Mouse (Mus musculus) liver, adult 2 months (tissue): ENCODE measurements at regions not wholly inside any gene's neighbourhood (a gene's known extent, or its start where the extent isn't known, plus 50 kb on each side); places are given as distances from the start of the nearest gene placed in this dataset.

Experiments used
- DNase-seq: peaks from one replicate; pipeline ENCODE4 v3.0.0-alpha.2; 2011; ENCODE audit warnings: low read depth, low spot score; ENCODE audit errors: extremely low read depth
- H3K27ac ChIP-seq: fragments of 200-500 bp; replicated peaks from 2 replicates; pipeline ENCODE4 v1.5.1; 2012; ENCODE audit warnings: low read depth, mild to moderate bottlenecking, control low read depth, inconsistent platforms, low read length; ENCODE audit not compliant: insufficient read depth
- H3K27me3 ChIP-seq: fragments of 200-500 bp; 2 replicates; pipeline ENCODE4 v1.6.1; 2012; ENCODE audit warnings: mild to moderate bottlenecking, moderate library complexity, low read length, inconsistent platforms; ENCODE audit not compliant: control insufficient read depth, insufficient read depth
- H3K36me3 ChIP-seq: fragments of 200-500 bp; 2 replicates; pipeline ENCODE4 v1.6.1; 2012; ENCODE audit warnings: low read length, inconsistent platforms; ENCODE audit not compliant: control insufficient read depth, insufficient read depth
- H3K4me1 ChIP-seq: fragments of 200-500 bp; 2 replicates; pipeline ENCODE4 v1.6.1; 2011; ENCODE audit warnings: low read length; ENCODE audit not compliant: control insufficient read depth, insufficient read depth
- H3K4me3 ChIP-seq: fragments of 200-500 bp; 2 replicates; pipeline ENCODE4 v1.5.1; 2011; ENCODE audit warnings: low read depth, mild to moderate bottlenecking, control low read depth, low read length, moderate library complexity; ENCODE audit not compliant: insufficient read depth
- H3K79me2 ChIP-seq: fragments of 200-500 bp; 2 replicates; pipeline ENCODE4 v1.6.1; 2012; ENCODE audit warnings: inconsistent platforms, mild to moderate bottlenecking, low read length, moderate library complexity; ENCODE audit not compliant: control insufficient read depth, insufficient read depth
- H3K9ac ChIP-seq: fragments of 200-500 bp; 2 replicates; pipeline ENCODE4 v1.6.1; 2012; ENCODE audit warnings: low read depth, mild to moderate bottlenecking, control low read depth, inconsistent platforms, low read length
- CTCF ChIP-seq: fragments of 200-500 bp; IDR thresholded peaks from 2 replicates; pipeline ENCODE4 v1.5.1; 2011; ENCODE audit warnings: low read depth, low read length, control low read depth
- POLR2A ChIP-seq: fragments of 200-500 bp; IDR thresholded peaks from 2 replicates; pipeline ENCODE4 v1.6.1; 2011; ENCODE audit warnings: low read length, control low read depth; ENCODE audit not compliant: insufficient read depth; ENCODE audit errors: extremely low read depth
- WGBS: fragments of 180-500 bp; shearing (Covaris S2); methylation state at CpG from one replicate; pipeline ENCODE4 v1.1.7; 2018; 5-methylcytosine and 5-hydroxymethylcytosine counted together

DNA sequence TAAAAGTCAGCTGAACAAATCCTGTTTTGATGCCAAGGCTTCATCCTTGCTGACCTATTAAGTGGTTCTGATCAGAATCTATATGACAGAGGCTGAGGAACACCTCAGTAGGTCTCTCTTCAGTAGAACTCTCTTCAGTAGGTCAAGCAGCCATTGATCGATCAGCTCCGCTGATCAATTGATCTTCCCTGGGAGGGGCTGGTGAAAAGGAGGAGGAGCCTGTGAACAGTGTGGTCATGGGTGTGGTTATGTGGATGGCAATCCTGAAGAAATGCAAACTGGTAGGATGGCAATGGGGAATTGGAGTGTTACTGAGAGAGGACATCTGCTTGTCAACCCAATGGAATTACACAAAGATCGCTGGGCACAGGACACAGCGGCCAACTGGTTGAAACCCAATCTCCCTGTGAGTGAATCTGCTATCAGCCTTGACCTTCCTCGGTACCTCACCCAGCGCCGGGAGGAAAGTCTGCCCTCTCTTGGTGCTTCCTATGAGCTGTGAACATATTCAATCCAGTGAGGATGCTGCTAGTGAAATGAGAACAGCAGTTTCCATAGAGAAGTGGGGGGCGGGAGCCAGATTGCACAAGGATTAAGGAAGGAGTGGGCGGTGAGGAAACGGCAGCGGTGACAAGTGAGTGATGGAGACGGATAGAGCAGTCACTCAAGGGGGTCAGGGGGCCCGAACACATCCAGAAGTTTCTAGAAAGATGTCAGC is 213.9 kb downstream of the 3100002H09Rik start:
- H3K79me2 ChIP-seq, result no peaks in the 10 kb centered on the region
- H3K4me3 ChIP-seq, result no peak overlapping the region
- no peaks in the 10 kb centered on the region for H3K4me1 ChIP-seq
- DNase-seq, result no peak
- TF ChIP-seq CTCF (no peak), POLR2A (no peak)
- no peaks in the 10 kb centered on the region for H3K36me3 ChIP-seq
- 42% methylated on average over 13 of the region's 13 CpGs for WGBS
- H3K9ac ChIP-seq, result no peak overlapping the region
- no peak overlapping the region for H3K27ac ChIP-seq
- H3K27me3 ChIP-seq, result no peaks in the 10 kb centered on the region

DNA sequence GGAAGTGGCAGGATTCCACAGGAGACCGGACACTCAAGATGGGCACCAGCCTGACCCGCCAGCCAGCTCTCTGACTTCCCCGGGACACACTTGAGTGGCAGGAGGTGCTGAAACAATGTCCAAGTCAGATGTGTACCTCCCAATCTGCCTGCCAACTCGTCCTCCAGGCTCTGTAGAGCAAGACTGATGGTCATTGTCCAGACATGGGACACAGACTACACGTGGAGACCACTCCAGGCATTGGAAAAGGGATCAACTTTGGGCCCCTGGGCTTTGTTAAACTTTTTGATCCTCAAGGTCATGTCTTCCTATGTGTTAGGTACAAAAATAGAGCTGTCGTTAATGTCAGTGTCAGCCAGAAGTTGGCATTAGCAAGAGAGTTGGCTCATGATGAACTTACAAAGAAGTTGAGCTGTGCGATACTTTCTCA is 214.6 kb downstream of the 3100002H09Rik start:
- Histone ChIP-seq H3K4me3 (no peak overlapping the region), H3K27me3 (no peaks in the 10 kb centered on the region), H3K9ac (no peak overlapping the region), H3K36me3 (no peaks in the 10 kb centered on the region), H3K4me1 (no peaks in the 10 kb centered on the region), H3K27ac (no peak overlapping the region), H3K79me2 (no peaks in the 10 kb centered on the region)
- TF ChIP-seq CTCF (no peak), POLR2A (no peak)
- DNase-seq, result no peak
- 76% methylated on average over 7 of the region's 7 CpGs for WGBS

DNA sequence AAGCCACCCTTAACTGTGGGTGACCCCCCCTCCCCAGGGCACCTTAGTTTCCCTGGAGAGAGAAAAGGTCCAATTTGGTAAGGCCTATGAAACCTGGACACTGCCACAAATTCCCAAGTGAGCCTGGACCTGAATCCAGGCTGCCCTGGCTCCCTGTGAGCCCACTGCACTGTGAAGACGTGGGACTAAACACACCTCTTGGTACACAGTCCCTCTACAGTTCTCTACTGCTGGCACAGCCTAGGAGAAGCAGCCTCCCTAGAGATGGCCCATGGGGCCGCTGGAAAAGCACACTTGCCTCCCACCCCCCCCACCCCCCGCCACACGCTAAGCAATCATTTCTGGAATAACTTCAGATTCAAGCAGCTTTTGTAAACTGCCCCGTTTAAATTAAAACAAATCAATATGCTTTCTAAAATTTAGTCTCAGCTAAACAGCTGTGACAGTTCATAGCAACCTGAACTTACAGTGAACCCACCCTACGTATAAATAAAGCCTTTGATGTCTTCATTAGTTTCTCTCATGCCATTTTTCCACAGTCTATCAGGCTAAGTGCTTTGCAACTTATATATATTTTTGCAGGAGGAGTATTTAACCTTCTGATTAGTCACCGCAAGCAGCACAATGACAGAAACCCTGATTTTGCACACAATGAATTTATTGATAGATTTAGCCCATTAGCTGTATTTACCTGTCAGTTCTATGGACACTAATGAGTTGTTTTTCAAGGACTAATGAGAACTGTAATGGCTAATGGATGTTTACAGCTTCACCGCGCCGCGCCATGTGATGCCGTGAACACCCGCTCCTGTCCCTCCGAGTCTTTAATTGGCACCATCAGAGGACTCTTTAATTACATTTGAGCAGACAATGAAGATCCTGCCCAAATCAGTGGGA is 215.3 kb downstream of the 3100002H09Rik start:
- TF ChIP-seq CTCF (no peak), POLR2A (no peak)
- H3K4me1 ChIP-seq, result no peaks in the 10 kb centered on the region
- WGBS, result 81% methylated on average over 14 of the region's 14 CpGs

DNA sequence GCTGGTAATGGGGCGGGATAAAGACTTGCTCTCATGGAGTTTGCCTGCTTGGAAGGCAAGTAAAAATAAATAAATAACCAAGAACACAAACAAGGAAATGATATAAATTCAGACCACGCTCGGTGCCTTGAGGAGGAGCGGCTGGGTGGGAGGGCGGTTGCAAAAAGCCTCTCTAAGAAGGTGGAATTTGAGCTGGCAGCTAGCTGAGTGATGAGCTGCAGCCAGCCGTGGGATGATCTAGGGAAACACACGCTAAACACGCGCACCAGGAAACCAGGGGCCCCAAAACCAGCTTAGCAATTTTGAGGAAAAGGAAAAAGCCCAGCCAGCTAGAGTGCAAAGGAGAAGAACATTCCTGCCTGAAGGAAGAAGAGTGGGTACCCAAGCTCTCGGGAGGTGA is 217.0 kb downstream of the 3100002H09Rik start:
- Histone ChIP-seq H3K36me3 (no peaks in the 10 kb centered on the region), H3K27ac (no peak overlapping the region), H3K27me3 (no peaks in the 10 kb centered on the region), H3K4me1 (no peaks in the 10 kb centered on the region), H3K9ac (no peak overlapping the region), H3K79me2 (no peaks in the 10 kb centered on the region), H3K4me3 (no peak overlapping the region)
- no peak for DNase-seq
- TF ChIP-seq CTCF, result no peak
- TF ChIP-seq POLR2A, result no peak
- 74% methylated on average over 10 of the region's 10 CpGs for WGBS

More for the DNA sequence above, 215.3 kb downstream of the 3100002H09Rik start:
- Histone ChIP-seq H3K27me3 (no peaks in the 10 kb centered on the region), H3K9ac (no peak overlapping the region), H3K27ac (no peak overlapping the region), H3K4me3 (no peak overlapping the region), H3K79me2 (no peaks in the 10 kb centered on the region), H3K36me3 (no peaks in the 10 kb centered on the region)
- DNase-seq, result no peak

DNA sequence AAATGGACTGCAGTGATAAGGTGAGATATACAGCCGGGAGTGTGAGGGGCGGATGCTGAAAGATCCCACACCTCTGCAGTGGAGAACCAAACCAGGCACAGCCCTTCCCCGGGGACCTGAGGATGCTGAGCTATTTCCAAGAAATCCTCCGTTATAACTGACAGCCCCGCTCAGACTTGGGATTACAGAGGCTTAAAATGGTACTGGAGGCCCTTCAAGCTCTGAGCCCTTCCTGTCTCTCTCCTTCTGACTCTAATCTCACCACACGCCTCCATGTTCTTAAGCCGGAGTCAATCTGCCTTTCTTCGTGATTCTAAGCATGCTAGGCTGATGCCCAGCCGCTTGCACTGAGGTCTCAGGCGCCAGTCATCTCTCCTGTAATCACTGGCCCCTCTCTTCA is 221.5 kb downstream of the 3100002H09Rik start:
- Histone ChIP-seq H3K36me3 (no peaks in the 10 kb centered on the region), H3K27me3 (no peaks in the 10 kb centered on the region), H3K9ac (no peak overlapping the region), H3K4me3 (no peak overlapping the region), H3K27ac (no peak overlapping the region), H3K79me2 (no peaks in the 10 kb centered on the region), H3K4me1 (no peaks in the 10 kb centered on the region)
- 81% methylated on average over 10 of the region's 10 CpGs for WGBS
- no peak for DNase-seq
- no peak for TF ChIP-seq POLR2A
- no peak for TF ChIP-seq CTCF
